Mouse (Mus musculus) MEL (cell line): ENCODE measurements around the gene Lactbl1. TPM values are rescaled to one million over a fixed set of nuclear protein-coding genes. Genes with fewer than 3 reads are reported as not detected.
A peak's percentile ranks its signal among the peaks of the same experiment; 100 is the strongest.

Experiments
- DNase-seq: peaks from one replicate; pipeline ENCODE4 v3.0.0; 2011; ENCODE audit warnings: low read depth, low spot score
- H3K27ac ChIP-seq: 2 replicates; pipeline ENCODE4 v1.5.1; 2012; ENCODE audit warnings: low read depth, mild to moderate bottlenecking, control low read depth, low read length, moderate library complexity; ENCODE audit not compliant: control insufficient read depth
- H3K27me3 ChIP-seq, 2 experiments: fragments of 150-350 bp in 1 of 2; sonication (generic) in 1 of 2; 2 replicates each; pipeline ENCODE4 v1.6.1; 2012; ENCODE audit warnings: low read length in 2 of 2, mild to moderate bottlenecking in 2 of 2, improper control_type of control experiment in 1 of 2, moderate library complexity in 1 of 2; ENCODE audit not compliant: insufficient read depth in 2 of 2, control insufficient read depth in 1 of 2
- H3K36me3 ChIP-seq, 2 experiments: 2 replicates each; pipeline ENCODE4 v1.6.1; 2012 to 2014; ENCODE audit warnings: low read length in 2 of 2, improper control_type of control experiment in 1 of 2, inconsistent platforms in 1 of 2, mild to moderate bottlenecking in 1 of 2; ENCODE audit not compliant: insufficient read depth in 2 of 2, control insufficient read depth in 1 of 2
- H3K4me1 ChIP-seq, 2 experiments: fragments of 150-350 bp in 1 of 2; sonication (generic) in 1 of 2; 2 replicates each; pipeline ENCODE4 v1.6.1; 2012; ENCODE audit warnings: low read length in 2 of 2, improper control_type of control experiment in 1 of 2, mild to moderate bottlenecking in 1 of 2; ENCODE audit not compliant: insufficient read depth in 2 of 2, control insufficient read depth in 1 of 2
- H3K4me3 ChIP-seq, 2 experiments: fragments of 150-350 bp in 1 of 2; sonication (generic) in 1 of 2; 2 replicates each; pipeline ENCODE4 v1.5.1; 2012; ENCODE audit warnings: low read depth in 2 of 2, low read length in 2 of 2, mild to moderate bottlenecking in 2 of 2, moderate library complexity in 2 of 2, control low read depth in 1 of 2, improper control_type of control experiment in 1 of 2; ENCODE audit not compliant: control insufficient read depth in 1 of 2, insufficient read depth in 1 of 2
- H3K79me2 ChIP-seq: 2 replicates; pipeline ENCODE4 v1.6.1; 2012; ENCODE audit warnings: mild to moderate bottlenecking, low read length, moderate library complexity; ENCODE audit not compliant: control insufficient read depth, poor library complexity, insufficient read depth
- H3K9ac ChIP-seq: 2 replicates; pipeline ENCODE4 v1.6.1; 2012; ENCODE audit warnings: low read depth, mild to moderate bottlenecking, control low read depth, low read length, moderate library complexity; ENCODE audit not compliant: control insufficient read depth, poor library complexity, severe bottlenecking
- H3K9me3 ChIP-seq: fragments of 150-350 bp; sonication (generic); replicated peaks from 2 replicates; pipeline ENCODE4 v1.6.1; 2012; ENCODE audit warnings: mild to moderate bottlenecking, low read length, improper control_type of control experiment, moderate library complexity; ENCODE audit not compliant: insufficient read depth
- BHLHE40 ChIP-seq: IDR thresholded peaks from 2 replicates; pipeline ENCODE4 v1.6.1; 2012; ENCODE audit warnings: low read depth, mild to moderate bottlenecking, inconsistent platforms, low read length, improper control_type of control experiment, borderline replicate concordance
- CHD1 ChIP-seq: IDR thresholded peaks from 2 replicates; pipeline ENCODE4 v1.6.1; 2012; ENCODE audit warnings: low read depth, mild to moderate bottlenecking, inconsistent platforms, low read length, improper control_type of control experiment
- CHD2 ChIP-seq: IDR thresholded peaks from 2 replicates; pipeline ENCODE4 v1.6.1; 2011; ENCODE audit warnings: low read length, improper control_type of control experiment
- CTCF ChIP-seq, 3 experiments: IDR thresholded peaks in 2 of 3; conservative IDR thresholded peaks in 1 of 3; 2 replicates each; pipeline ENCODE4 v1.5.1; 2011 to 2012; ENCODE audit warnings: low read length in 3 of 3, low read depth in 2 of 3, mild to moderate bottlenecking in 2 of 3, improper control_type of control experiment in 1 of 3, inconsistent platforms in 1 of 3, mixed read lengths in 1 of 3, moderate library complexity in 1 of 3; ENCODE audit not compliant: control insufficient read depth in 1 of 3, insufficient read depth in 1 of 3, poor library complexity in 1 of 3, severe bottlenecking in 1 of 3
- E2F4 ChIP-seq: IDR thresholded peaks from 2 replicates; pipeline ENCODE4 v1.6.1; 2011; ENCODE audit warnings: low read depth, low read length, improper control_type of control experiment, borderline replicate concordance
- ELF1 ChIP-seq: IDR thresholded peaks from 2 replicates; pipeline ENCODE4 v1.6.1; 2014; ENCODE audit warnings: low read depth, mild to moderate bottlenecking, inconsistent platforms, low read length, improper control_type of control experiment, moderate library complexity
- EP300 ChIP-seq, 2 experiments: IDR thresholded peaks; 2 replicates each; pipeline ENCODE4 v1.6.1; 2011; ENCODE audit warnings: improper control_type of control experiment in 2 of 2, low read length in 2 of 2, low read depth in 1 of 2, mild to moderate bottlenecking in 1 of 2
- ETS1 ChIP-seq: IDR thresholded peaks from 2 replicates; pipeline ENCODE4 v1.6.1; 2012; ENCODE audit warnings: low read depth, mild to moderate bottlenecking, inconsistent platforms, low read length, improper control_type of control experiment, moderate library complexity
- JUND ChIP-seq: IDR thresholded peaks from 2 replicates; pipeline ENCODE4 v1.6.1; 2011; ENCODE audit warnings: low read depth, mild to moderate bottlenecking, improper control_type of control experiment, low read length
- MYB ChIP-seq: IDR thresholded peaks from 2 replicates; pipeline ENCODE4 v1.6.1; 2011; ENCODE audit warnings: mild to moderate bottlenecking, low read depth, low read length, improper control_type of control experiment
- MYC ChIP-seq: IDR thresholded peaks from 2 replicates; pipeline ENCODE4 v1.6.1; 2011; ENCODE audit warnings: low read depth, mild to moderate bottlenecking, low read length, improper control_type of control experiment, moderate library complexity
- NELFE ChIP-seq: IDR thresholded peaks from 2 replicates; pipeline ENCODE4 v1.6.1; 2011; ENCODE audit warnings: low read depth, low read length, improper control_type of control experiment
- NRF1 ChIP-seq: IDR thresholded peaks from 2 replicates; pipeline ENCODE4 v1.6.1; 2014; ENCODE audit warnings: low read depth, mild to moderate bottlenecking, inconsistent platforms, low read length, improper control_type of control experiment, moderate library complexity; ENCODE audit not compliant: poor library complexity, insufficient read depth, severe bottlenecking
- RAD21 ChIP-seq: IDR thresholded peaks from 2 replicates; pipeline ENCODE4 v1.6.1; 2011; ENCODE audit warnings: mild to moderate bottlenecking, low read depth, low read length, improper control_type of control experiment
- SIN3A ChIP-seq: IDR thresholded peaks from 2 replicates; pipeline ENCODE4 v1.6.1; 2012; ENCODE audit warnings: low read length, improper control_type of control experiment, inconsistent platforms
- SMC3 ChIP-seq: IDR thresholded peaks from 2 replicates; pipeline ENCODE4 v1.6.1; 2011; ENCODE audit warnings: low read depth, low read length, improper control_type of control experiment
- TAL1 ChIP-seq: IDR thresholded peaks from 2 replicates; pipeline ENCODE4 v1.6.1; 2012; ENCODE audit warnings: mild to moderate bottlenecking, inconsistent platforms, low read length, moderate library complexity, mixed read lengths
- TBP ChIP-seq: IDR thresholded peaks from 2 replicates; pipeline ENCODE4 v1.8.0; 2011; ENCODE audit warnings: low read depth, low read length, improper control_type of control experiment
- TCF12 ChIP-seq: IDR thresholded peaks from 2 replicates; pipeline ENCODE4 v1.6.1; 2014; ENCODE audit warnings: low read depth, mild to moderate bottlenecking, inconsistent platforms, low read length, improper control_type of control experiment, moderate library complexity
- USF1 ChIP-seq: IDR thresholded peaks from 2 replicates; pipeline ENCODE4 v1.6.1; 2014; ENCODE audit warnings: low read depth, mild to moderate bottlenecking, inconsistent platforms, low read length, improper control_type of control experiment, moderate library complexity
- USF2 ChIP-seq, 2 experiments: IDR thresholded peaks; 2 replicates each; pipeline ENCODE4 v1.6.1; 2011 to 2012; ENCODE audit warnings: improper control_type of control experiment in 2 of 2, low read length in 2 of 2, borderline replicate concordance in 1 of 2, inconsistent platforms in 1 of 2, low read depth in 1 of 2, mild to moderate bottlenecking in 1 of 2; ENCODE audit not compliant: insufficient read depth in 1 of 2
- ZC3H11A ChIP-seq: IDR thresholded peaks from 2 replicates; pipeline ENCODE4 v1.6.1; 2012; ENCODE audit warnings: low read depth, mild to moderate bottlenecking, inconsistent platforms, low read length, improper control_type of control experiment
- ZKSCAN1 ChIP-seq: IDR thresholded peaks from 2 replicates; pipeline ENCODE4 v1.6.1; 2012; ENCODE audit warnings: low read depth, mild to moderate bottlenecking, inconsistent platforms, low read length, improper control_type of control experiment, moderate library complexity
- ZMIZ1 ChIP-seq: IDR thresholded peaks from 2 replicates; pipeline ENCODE4 v1.6.1; 2012; ENCODE audit warnings: low read depth, mild to moderate bottlenecking, inconsistent platforms, low read length, improper control_type of control experiment, moderate library complexity
- ZNF384 ChIP-seq: IDR thresholded peaks from 2 replicates; pipeline ENCODE4 v1.6.1; 2012; ENCODE audit warnings: low read depth, mild to moderate bottlenecking, inconsistent platforms, low read length, improper control_type of control experiment
- polyA plus RNA-seq, 2 experiments: library from polyadenylated mRNA; stranded (reverse) in 1 of 2; unstranded in 1 of 2; fragments of >175 nt in 1 of 2; fragments of >200 nt in 1 of 2; gene quantifications; 2 replicates each; pipeline versions ENCODE4 v1.2.1 to v1.2.4; 2012; ENCODE audit warnings: low replicate concordance in 2 of 2, low read depth in 1 of 2; ENCODE audit not compliant: insufficient read length in 2 of 2, insufficient read depth in 1 of 2, missing spikeins in 1 of 2
- total RNA-seq: library from RNA; depleted of rRNA; stranded (reverse); fragments of 300-350 nt; gene quantifications from 2 replicates; pipeline ENCODE4 v1.2.3, GENCODE M21; 2012

Gene Lactbl1
- total and polyA plus RNA-seq, 3 experiments, result not detected

- Histone ChIP-seq H3K4me1 (no peaks in the 10 kb centered on the region), H3K9me3 (no peaks in the 10 kb centered on the region), H3K36me3 (no peaks in the 10 kb centered on the region), H3K79me2 (no peaks in the 10 kb centered on the region), H3K4me3 (no peak overlapping the region), H3K9ac (no peak overlapping the region), H3K27ac (no peak overlapping the region), H3K27me3 (no peaks in the 10 kb centered on the region)
- TF ChIP-seq ZKSCAN1 (no peak), CHD2 (no peak), USF1 (no peak), RAD21 (no peak), ZNF384 (no peak), ETS1 (no peak), NRF1 (no peak), SMC3 (no peak), USF2 (IDR thresholded peaks at IDR 0.05; ENCODE audit: borderline replicate concordance in 1 of 2, insufficient read depth in 1 of 2, low read depth in 1 of 2, low read length in 2 of 2) (no peak), NELFE (no peak), MYB (no peak), TBP (no peak), MYC (no peak), ZMIZ1 (no peak), ELF1 (no peak), ZC3H11A (no peak), BHLHE40 (no peak), SIN3A (no peak), CHD1 (no peak), E2F4 (no peak)
- no peak for DNase-seq
These were observed 63.0 kb downstream of the Lactbl1 start for GRCm38 (mm10) chr4:136685431-136685869.

DNA sequence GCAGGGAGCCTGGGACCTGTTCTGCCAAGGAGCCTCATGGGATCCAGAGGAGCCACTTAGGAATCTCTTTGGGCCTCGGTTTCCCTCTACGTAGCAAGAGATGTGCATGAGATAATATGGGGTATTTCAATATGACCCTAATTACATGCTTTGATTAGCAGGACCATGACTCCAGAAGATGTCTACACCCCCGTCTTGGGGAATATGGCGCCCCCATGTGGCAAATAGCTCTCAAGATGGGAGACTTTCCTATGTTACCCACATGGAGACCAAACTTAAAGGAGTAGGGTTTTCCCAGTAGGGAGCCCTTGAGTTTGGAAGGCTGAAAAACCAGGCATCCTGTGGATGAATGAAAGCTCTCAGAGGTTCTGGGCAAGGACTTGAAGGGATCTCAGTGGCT lies 65.7 kb downstream of the Lactbl1 start:
- H3K27me3 ChIP-seq, result no peaks in the 10 kb centered on the region
- DNase-seq, result peak; percentile 40
- H3K9me3 ChIP-seq, result no peaks in the 10 kb centered on the region
- TF ChIP-seq CHD1, result no peak
- no peak for TF ChIP-seq TCF12
- no peak for TF ChIP-seq JUND
- TF ChIP-seq TAL1, result no peak
- no peak for TF ChIP-seq MYB
- peak; percentile 48 to 67 (median 52) for TF ChIP-seq CTCF (IDR thresholded peaks at IDR 0.05 in 2 of 3, conservative IDR thresholded peaks at IDR 0.05 in 1 of 3; ENCODE audit: control insufficient read depth in 1 of 3, insufficient read depth in 1 of 3, low read depth in 2 of 3, low read length in 3 of 3, poor library complexity in 1 of 3, severe bottlenecking in 1 of 3)
- peak; percentile 39 for TF ChIP-seq RAD21
- TF ChIP-seq ZC3H11A, result peak; percentile 35
- TF ChIP-seq BHLHE40, result no peak
- TF ChIP-seq SMC3, result peak; percentile 65
- TF ChIP-seq EP300 (IDR thresholded peaks at IDR 0.05; ENCODE audit: low read depth in 1 of 2, low read length in 2 of 2), result no peak
- no peak overlapping the region for H3K27ac ChIP-seq
- no peaks in the 10 kb centered on the region for H3K36me3 ChIP-seq
- H3K9ac ChIP-seq, result no peak overlapping the region
- H3K79me2 ChIP-seq, result no peaks in the 10 kb centered on the region
- H3K4me3 ChIP-seq, result no peak overlapping the region
- no peaks in the 10 kb centered on the region for H3K4me1 ChIP-seq
